Mouse (Mus musculus) limb, embryonic 12.5 days (tissue): ENCODE measurements around the gene Gdpgp1. TPM values are rescaled to one million over a fixed set of nuclear protein-coding genes. Genes with fewer than 3 reads are reported as not detected.

ENCODE experiments used
- ATAC-seq: fragments of 200-750 bp; cut with Nextera tagmentation; 2 replicates; pipeline ENCODE4 v1.8.0; 2017; ENCODE audit warnings: low read depth, moderate TSS enrichment; ENCODE audit not compliant: insufficient number of reproducible peaks, insufficient read depth, low FRiP score, low TSS enrichment
- H3K27ac ChIP-seq: fragments of 300-500 bp; sonication (generic); 2 replicates; pipeline ENCODE4 v1.5.1; 2016; ENCODE audit warnings: mild to moderate bottlenecking, moderate library complexity
- H3K27me3 ChIP-seq: fragments of 300-500 bp; sonication (generic); 2 replicates; pipeline ENCODE4 v1.6.1; 2016; ENCODE audit warnings: mild to moderate bottlenecking, moderate library complexity
- H3K36me3 ChIP-seq: fragments of 300-500 bp; sonication (generic); 2 replicates; pipeline ENCODE4 v1.6.1; 2016; ENCODE audit warnings: mild to moderate bottlenecking, moderate library complexity
- H3K4me1 ChIP-seq: fragments of 300-500 bp; sonication (generic); replicated peaks from 2 replicates; pipeline ENCODE4 v1.6.1; 2016
- H3K4me2 ChIP-seq: fragments of 300-500 bp; sonication (generic); 2 replicates; pipeline ENCODE4 v1.6.1; 2016; ENCODE audit warnings: mild to moderate bottlenecking, moderate library complexity
- H3K4me3 ChIP-seq: fragments of 300-500 bp; sonication (generic); replicated peaks from 2 replicates; pipeline ENCODE4 v1.5.1; 2016; ENCODE audit warnings: mild to moderate bottlenecking
- H3K9ac ChIP-seq: fragments of 300-500 bp; sonication (generic); replicated peaks from 2 replicates; pipeline ENCODE4 v1.6.1; 2016; ENCODE audit warnings: mild to moderate bottlenecking, moderate library complexity
- H3K9me3 ChIP-seq: fragments of 300-500 bp; sonication (generic); 2 replicates; pipeline ENCODE4 v1.6.1; 2016; ENCODE audit warnings: mild to moderate bottlenecking, moderate library complexity
- WGBS: fragments of 180-500 bp; shearing (Covaris S2); methylation state at CpG from one replicate; pipeline ENCODE4 v1.1.7; 2016; 5-methylcytosine and 5-hydroxymethylcytosine counted together
- polyA plus RNA-seq: library from polyadenylated mRNA; unstranded; fragments of >200 nt; fragmentation: Nextera tagmentation; extraction: Ambion mirVana; gene quantifications from 2 replicates; pipeline ENCODE4 v1.2.1, GENCODE M21; 2016

Gdpgp1 gene
- polyA plus RNA-seq: 3.2 and 3.7 TPM in 2 replicates

DNA sequence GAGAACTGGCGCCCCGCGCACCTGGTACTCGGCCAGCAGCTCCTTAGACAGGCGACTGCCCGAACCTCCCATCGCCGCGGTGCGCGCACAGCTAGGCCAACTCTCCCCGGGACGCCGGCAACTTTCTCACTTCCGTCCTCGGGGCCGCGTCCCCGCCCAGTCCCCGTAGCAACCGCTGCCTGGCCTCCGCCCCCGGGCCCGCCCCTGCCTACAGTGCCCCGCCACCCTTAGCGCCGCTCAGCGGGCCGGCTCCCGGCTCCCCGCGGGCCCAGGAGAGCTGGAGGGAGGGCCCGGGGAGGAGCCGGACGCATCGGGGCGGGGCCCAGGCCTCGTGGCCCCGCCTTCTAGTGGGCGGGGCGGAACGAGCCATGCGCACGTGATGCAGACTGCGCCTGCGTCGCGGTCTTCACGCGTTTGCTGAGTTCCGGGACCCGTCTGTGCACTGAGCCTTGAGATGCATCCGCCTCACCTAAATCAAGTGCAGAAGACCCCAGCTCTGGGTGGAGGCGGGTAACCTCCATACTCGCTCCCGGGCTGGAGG, at the start of gene Gdpgp1, which contains the start of gene Cib1:
Gdpgp1 (plus strand) TSS at position 377 of the 541 bp plus-strand sequence.
Cib1 (minus strand) TSS at position 325 of the 541 bp plus-strand sequence.
- H3K4me1 ChIP-seq: peaks cover 24% of the 10 kb centered on the region
- H3K36me3 ChIP-seq: peaks cover 7% of the 10 kb centered on the region; the same call in 1 of the 2 replicates
- peak; percentile 98 for ATAC-seq
- H3K27ac ChIP-seq: peak within 1 kb of the TSS; percentile 67
- 1% methylated on average over 56 of the region's 56 CpGs for WGBS
- H3K4me2 ChIP-seq: peak within 1 kb of the TSS; percentile 79
- peak within 1 kb of the TSS; percentile 68 for H3K4me3 ChIP-seq
- no peaks in the 10 kb centered on the region for H3K9me3 ChIP-seq
- H3K9ac ChIP-seq: peak within 1 kb of the TSS; percentile 65
- H3K27me3 ChIP-seq: peaks cover 10% of the 10 kb centered on the region; the same call in 1 of the 2 replicates

DNA sequence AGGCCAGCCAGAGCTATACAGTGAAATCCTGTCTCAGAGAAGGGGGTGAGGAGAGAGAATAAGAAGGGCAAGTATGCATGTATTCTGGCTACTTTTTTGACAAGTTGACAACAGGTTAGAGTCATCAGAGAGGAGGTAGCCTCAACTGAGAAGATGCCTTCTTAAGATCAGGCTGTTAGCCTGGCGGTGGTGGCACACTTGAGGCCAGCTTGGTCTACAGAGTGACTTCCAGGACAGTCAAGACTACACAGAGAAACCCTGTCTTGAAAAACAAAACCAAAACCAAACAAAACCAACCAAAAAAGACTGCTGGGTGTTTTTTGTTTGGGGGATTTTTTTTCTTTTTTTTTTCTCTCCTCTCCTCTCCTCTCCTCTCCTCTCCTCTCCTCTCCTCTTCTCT, 49.2 kb upstream of the Gdpgp1 start:
- H3K9ac ChIP-seq: no peak overlapping the region
- no peaks in the 10 kb centered on the region for H3K36me3 ChIP-seq
- H3K9me3 ChIP-seq: no peaks in the 10 kb centered on the region
- 89% methylated on average over 1 of the region's 1 CpGs for WGBS
- H3K4me1 ChIP-seq: peaks cover 20% of the 10 kb centered on the region
- H3K4me3 ChIP-seq: no peak overlapping the region
- H3K4me2 ChIP-seq: no peak overlapping the region
- no peaks in the 10 kb centered on the region for H3K27me3 ChIP-seq
- no peak overlapping the region for H3K27ac ChIP-seq
- no peak for ATAC-seq

DNA sequence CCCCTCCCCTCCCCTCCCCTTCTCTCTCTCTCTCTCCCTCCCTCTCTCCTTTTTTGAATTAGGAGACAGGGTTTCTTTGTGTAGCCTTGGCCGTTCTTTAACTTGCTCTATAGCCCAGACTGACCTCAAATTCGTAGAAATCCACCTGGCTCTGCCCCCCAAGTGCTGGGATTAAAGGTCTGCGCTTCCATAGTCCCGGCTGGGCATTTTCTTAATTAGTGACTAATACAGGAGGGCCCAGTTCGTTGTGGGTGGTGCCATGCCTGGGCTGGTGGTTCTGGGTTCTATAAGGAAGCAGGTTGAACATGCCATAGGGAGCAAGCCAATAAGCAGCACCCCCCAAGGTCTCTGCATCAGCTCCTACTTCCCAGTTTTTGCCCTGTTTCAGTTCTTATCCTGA, 48.7 kb upstream of the Gdpgp1 start:
- Histone ChIP-seq H3K4me3 (no peak overlapping the region), H3K27me3 (no peaks in the 10 kb centered on the region), H3K9me3 (no peaks in the 10 kb centered on the region), H3K36me3 (no peaks in the 10 kb centered on the region), H3K9ac (no peak overlapping the region), H3K4me1 (peaks cover 24% of the 10 kb centered on the region), H3K4me2 (no peak overlapping the region), H3K27ac (no peak overlapping the region)
- WGBS: 51% methylated on average over 4 of the region's 5 CpGs
- no peak for ATAC-seq

DNA sequence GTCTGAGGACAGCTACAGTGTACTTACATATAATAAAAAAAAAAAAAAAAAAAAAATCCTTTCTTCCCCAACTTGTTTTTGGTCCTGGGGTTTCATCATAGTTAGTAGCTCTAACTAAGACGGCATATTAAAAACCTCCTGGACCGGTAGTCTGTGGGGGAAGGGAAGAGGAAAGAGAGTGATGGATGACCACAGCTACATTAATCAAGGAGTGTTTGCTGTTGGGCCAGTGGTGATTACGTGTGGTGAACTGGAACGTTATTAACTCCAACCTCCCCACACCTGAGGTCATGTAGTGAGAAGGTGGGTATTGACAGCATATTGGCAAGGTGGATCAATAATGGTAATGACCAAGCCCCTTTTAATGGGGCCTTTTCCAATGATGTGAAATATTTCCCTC, 48.1 kb upstream of the Gdpgp1 start:
- WGBS: 56% methylated on average over 4 of the region's 4 CpGs

DNA sequence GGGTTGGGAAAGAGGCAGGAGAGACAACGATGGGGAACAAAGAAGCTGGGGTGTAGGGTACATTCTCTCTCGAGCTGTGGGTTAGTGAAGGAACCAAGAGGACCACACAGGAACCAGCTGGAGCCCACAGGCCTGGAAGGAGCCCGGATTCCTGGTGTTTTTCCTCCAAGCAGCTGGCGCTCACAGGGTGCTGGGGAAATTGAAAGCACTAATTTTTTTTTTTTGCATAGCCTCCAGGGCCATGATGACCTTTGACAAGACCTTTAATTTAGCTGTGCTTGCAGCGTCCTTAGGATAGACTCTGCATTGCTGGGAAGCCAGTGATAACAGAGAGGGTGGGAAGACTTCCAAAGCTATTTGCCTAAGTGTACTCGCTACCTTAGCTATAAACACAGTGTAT, 47.7 kb upstream of the Gdpgp1 start:
- 63% methylated on average over 6 of the region's 6 CpGs for WGBS
- Histone ChIP-seq H3K9ac (no peak overlapping the region), H3K4me2 (no peak overlapping the region), H3K4me3 (no peak overlapping the region), H3K36me3 (no peaks in the 10 kb centered on the region), H3K27ac (no peak overlapping the region), H3K27me3 (no peaks in the 10 kb centered on the region), H3K9me3 (no peaks in the 10 kb centered on the region), H3K4me1 (peaks cover 32% of the 10 kb centered on the region)
- no peak for ATAC-seq

More for the DNA sequence above, 48.1 kb upstream of the Gdpgp1 start:
- Histone ChIP-seq H3K36me3 (no peaks in the 10 kb centered on the region), H3K4me1 (peaks cover 29% of the 10 kb centered on the region), H3K4me2 (no peak overlapping the region), H3K27ac (no peak overlapping the region), H3K9me3 (no peaks in the 10 kb centered on the region), H3K27me3 (no peaks in the 10 kb centered on the region), H3K9ac (no peak overlapping the region), H3K4me3 (no peak overlapping the region)
- no peak for ATAC-seq

DNA sequence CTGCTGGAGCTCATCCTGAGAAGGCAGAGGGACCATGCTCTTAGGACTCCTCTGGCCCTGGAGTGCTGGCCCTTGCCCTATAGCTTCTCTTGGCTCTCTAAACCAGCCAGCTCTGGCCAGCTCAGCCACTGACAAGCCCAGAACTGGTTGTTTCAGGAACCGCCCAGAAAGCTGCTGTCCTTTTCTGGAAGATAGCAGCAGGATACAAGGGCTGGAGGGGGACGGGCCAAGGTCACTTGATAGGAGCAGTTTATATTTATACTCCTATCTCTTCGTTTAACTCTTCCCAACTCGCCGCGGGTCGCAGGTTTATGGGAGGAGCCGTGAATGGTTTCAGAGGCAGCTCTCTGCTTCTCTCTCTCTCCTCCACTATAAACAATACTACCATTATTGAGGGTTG, 46.6 kb upstream of the Gdpgp1 start:
- Histone ChIP-seq H3K4me3 (peak overlapping the region; percentile 61), H3K36me3 (no peaks in the 10 kb centered on the region), H3K27ac (no peak overlapping the region), H3K9me3 (no peaks in the 10 kb centered on the region), H3K4me1 (peaks cover 32% of the 10 kb centered on the region), H3K4me2 (peak overlapping the region; percentile 89), H3K9ac (0 out of 2 replicates have a peak overlapping the region, but pooled peaks have one; percentile 63), H3K27me3 (no peaks in the 10 kb centered on the region)
- no peak for ATAC-seq
- 17% methylated on average over 8 of the region's 8 CpGs for WGBS

DNA sequence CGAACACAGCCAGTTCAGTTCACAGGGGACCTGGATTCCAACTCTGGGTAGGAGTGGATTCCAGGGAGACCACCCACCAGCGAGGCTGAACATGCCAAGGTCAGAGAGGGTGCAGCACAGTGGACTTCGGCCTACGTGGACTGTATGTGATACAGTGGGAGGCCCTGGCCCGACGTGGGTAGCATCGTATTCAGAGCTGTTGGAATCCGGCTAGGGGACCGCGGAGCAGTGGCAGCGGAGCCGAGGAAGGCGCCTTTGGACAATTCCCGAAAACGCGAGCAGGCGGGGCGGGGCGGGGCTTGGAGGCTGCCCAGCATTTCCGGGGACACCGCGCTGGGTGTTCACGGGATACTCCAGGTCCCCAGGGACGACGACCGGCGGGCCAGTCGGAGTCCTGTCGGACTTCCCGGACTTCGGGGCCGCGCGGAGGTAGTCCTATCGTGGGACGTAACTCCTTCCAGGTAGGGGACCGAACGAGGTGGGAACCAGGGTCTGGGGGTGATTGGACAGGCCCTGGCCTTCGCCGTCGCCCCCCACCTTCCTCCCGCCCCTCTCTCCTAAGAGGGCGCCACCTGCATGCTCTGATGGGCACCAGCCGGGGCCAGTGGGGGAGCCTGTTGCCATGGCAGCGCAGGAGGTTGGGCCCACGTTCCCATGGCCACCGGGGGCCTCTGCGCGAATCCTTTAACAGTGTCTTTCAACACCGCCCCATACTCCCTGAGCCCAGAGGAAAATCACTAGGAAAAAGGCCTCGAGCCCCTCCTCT, 46.0 kb upstream of the Gdpgp1 start, which contains the start of gene Sema4b:
Sema4b (plus strand) TSS at position 311 of the 766 bp plus-strand sequence.
- Histone ChIP-seq H3K9me3 (no peaks in the 10 kb centered on the region), H3K36me3 (no peaks in the 10 kb centered on the region), H3K9ac (peak within 1 kb of the TSS; percentile 63), H3K4me3 (peak within 1 kb of the TSS; percentile 61), H3K4me2 (peak within 1 kb of the TSS; percentile 89), H3K4me1 (peaks cover 38% of the 10 kb centered on the region), H3K27me3 (no peaks in the 10 kb centered on the region), H3K27ac (peak within 1 kb of the TSS; percentile 62; the same call in 1 of the 2 replicates)
- under 1% methylated on average over 51 of the region's 51 CpGs for WGBS
- peak; percentile 75 for ATAC-seq

DNA sequence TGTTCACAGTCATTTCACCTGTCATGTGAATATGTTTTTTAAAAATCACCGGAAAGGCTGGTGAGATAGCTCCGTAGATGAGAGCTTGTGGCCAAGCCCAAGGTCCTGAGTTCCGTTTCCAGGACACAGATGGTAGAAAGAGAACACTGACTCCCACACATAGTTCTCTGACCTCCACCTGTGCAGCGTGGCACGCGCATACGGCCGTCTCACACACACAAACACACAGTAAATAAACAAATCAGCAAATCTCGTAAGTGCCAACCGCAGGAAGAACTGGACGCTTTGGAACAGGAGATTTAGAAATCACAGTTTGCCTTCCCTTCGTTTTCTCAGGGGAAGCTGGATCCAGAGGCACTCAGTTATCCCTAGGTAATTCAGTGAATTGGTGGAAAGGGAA, 45.2 kb upstream of the Gdpgp1 start:
- Histone ChIP-seq H3K4me2 (peak overlapping the region; percentile 89), H3K27me3 (no peaks in the 10 kb centered on the region), H3K27ac (peak overlapping the region; percentile 62; the same call in 1 of the 2 replicates), H3K36me3 (no peaks in the 10 kb centered on the region), H3K4me1 (peaks cover 46% of the 10 kb centered on the region), H3K9ac (peak overlapping the region; percentile 63; the same call in 1 of the 2 replicates), H3K4me3 (peak overlapping the region; percentile 61), H3K9me3 (no peaks in the 10 kb centered on the region)
- WGBS: 79% methylated on average over 12 of the region's 12 CpGs
- no peak for ATAC-seq

DNA sequence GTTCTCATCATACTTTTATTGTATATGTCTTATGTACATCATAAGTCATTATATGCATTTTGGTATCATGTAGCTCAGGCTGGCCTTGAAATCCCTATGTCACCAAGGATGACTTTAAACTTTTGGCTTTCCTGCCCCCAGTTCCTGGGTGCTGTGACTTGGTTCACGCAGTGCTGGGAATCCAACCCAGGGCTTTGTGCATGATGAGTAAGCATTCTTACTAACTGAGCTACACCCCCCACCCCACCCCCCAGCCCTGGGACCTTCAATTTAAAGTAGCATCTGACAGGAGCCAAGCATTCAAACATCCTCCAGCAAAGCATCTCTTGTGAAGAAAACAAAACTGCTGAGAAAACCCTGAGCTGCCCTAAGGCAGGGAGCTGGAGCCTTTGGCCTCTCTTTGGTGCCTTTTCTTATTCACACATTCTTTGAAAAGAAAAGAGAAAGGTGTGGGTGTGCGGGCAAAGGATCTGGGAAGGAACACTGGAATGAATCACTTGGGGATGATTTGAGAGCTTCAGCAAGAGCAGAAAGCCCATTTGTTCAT, 44.0 kb upstream of the Gdpgp1 start:
- Histone ChIP-seq H3K27ac (peak overlapping the region; percentile 12; the same call in 1 of the 2 replicates), H3K27me3 (no peaks in the 10 kb centered on the region), H3K4me1 (peaks cover 51% of the 10 kb centered on the region), H3K36me3 (no peaks in the 10 kb centered on the region), H3K9me3 (no peaks in the 10 kb centered on the region), H3K4me3 (no peak overlapping the region), H3K9ac (no peak overlapping the region), H3K4me2 (no peak overlapping the region)
- no peak for ATAC-seq
- WGBS: 74% methylated on average over 2 of the region's 2 CpGs

DNA sequence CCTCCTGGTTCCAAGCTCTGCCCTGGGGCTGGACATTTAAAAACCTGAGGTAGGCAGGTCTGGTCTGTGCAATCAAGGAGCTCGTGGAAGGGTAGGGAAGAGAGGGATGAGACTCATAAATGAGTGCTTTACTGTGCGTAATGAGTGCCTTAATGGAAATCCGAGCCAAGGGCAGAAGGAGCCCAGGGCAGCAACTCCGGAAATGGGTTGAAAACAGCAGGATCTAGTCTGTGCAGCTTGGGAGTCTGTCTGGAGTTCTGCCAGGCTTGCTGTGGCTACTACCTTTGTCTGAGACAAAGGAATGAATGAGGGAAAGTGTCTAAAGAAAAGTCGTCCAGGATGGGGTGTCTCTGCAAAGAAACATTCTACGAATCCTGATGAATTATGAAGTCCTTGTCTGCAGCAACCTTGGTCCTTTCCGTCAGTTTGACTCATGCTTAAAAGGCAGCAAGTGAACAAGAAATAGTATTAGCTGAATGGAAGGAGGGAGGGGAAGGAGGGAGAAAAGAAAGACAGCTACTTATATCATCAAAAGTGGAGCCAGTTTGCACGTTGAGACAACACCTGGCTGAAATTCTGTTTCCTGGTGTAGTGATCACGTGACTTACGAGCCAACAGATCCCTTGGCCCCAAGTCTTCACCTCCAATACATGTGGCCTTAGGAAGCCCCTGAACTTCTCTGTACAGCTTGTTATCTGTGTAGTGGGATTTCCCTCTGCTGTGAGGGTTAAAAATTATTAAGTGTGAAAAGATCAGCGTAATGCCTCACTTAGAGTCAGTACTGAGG, 43.3 kb upstream of the Gdpgp1 start:
- peak overlapping the region; percentile 12; the same call in 1 of the 2 replicates for H3K27ac ChIP-seq
- 43% methylated on average over 11 of the region's 11 CpGs for WGBS
- H3K36me3 ChIP-seq: no peaks in the 10 kb centered on the region
- H3K27me3 ChIP-seq: no peaks in the 10 kb centered on the region
- H3K4me1 ChIP-seq: peaks cover 51% of the 10 kb centered on the region
- ATAC-seq: no peak
- H3K9me3 ChIP-seq: no peaks in the 10 kb centered on the region
- H3K4me3 ChIP-seq: no peak overlapping the region
- H3K4me2 ChIP-seq: no peak overlapping the region
- no peak overlapping the region for H3K9ac ChIP-seq
